Mouse (Mus musculus) gastrocnemius, adult 18-20 months (tissue): Measurements from ENCODE around the gene Map3k5. TPM values are rescaled to one million over a fixed set of nuclear protein-coding genes. Genes with fewer than 3 reads are reported as not detected.

Source experiments
- DNase-seq: peaks from one replicate; pipeline ENCODE4 v3.0.0; 2021; ENCODE audit warnings: low spot score
- total RNA-seq, 2 experiments: library from RNA; stranded (reverse); gene quantifications; 2 replicates each; pipeline ENCODE4 v1.2.3; 2021

Map3k5 gene
- total RNA-seq, 2 experiments from 2014 or later = 7.3 to 8.4 TPM

DNA sequence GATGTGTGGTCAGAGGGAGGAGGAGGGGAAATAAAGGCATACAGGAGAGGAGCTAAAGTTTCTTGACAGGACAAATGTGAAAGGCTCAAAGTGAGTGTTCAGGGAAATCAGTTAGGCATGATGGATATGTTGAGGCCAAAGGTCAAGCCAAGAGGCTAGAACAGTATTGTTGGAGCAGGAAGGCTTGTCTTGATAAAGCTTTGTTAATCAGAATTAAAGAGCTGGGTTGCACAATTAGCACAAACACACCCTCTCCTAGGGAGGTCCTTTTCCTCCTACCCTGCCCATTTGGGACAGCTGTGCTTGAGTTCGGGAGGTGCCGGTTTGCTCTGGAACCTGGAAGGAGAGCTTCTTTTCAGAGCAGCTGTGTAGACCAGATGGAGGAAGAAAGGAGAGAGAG, 219.2 kb downstream of the Map3k5 start:
- DNase-seq = no peak

DNA sequence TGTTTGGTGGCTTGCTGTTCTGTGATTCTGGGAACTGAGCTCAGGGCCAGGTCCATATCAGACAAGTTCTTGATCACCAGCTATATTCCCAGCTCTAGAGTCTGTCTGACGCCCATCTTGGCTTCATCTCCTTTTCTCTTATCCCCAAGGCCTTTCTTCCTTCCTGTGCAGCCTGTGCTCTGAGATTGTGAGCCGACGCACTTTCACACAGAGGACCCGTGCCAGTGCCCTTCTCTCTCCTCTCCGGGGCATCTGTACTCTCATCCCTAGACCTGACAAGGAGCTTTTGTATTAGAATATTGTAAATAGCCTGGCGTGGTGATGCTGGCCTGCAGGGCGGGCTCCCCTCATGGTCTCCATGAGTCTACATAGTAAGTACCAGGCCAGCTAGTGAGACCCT, 221.1 kb downstream of the Map3k5 start:
- DNase-seq = no peak

DNA sequence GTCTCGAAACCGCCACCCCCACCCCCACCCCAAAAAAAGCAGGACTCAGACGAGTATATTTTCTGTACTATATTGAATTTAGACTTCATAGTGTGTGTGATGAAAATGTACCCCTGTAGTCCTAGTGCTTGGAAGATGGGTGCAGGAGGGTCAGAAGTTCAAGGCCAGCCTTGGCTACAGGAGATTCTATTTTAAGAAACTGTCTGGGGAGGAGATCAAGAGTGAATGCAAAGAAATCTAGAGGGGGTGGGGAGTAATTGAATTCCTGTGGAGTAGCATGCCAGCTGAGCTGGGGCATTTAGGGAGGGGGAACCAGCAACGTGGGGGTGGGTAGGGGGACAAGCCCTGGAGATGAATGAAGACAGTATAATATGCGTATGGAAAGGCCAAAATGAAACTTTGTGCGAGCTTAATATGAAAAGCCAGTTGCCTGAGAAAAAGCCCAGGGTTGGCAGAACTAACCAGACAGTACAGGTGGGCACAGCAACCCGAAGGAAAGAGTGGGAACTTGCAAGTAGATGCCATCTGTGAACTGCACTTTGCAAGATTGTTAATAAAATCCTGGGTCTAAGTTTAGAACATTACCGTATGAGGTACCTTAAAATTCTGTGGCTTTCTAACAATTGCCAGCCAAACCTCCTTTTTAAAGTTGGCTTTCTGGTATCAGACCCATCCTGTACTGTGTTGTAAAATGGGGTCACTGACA, 222.9 kb downstream of the Map3k5 start:
- no peak for DNase-seq

DNA sequence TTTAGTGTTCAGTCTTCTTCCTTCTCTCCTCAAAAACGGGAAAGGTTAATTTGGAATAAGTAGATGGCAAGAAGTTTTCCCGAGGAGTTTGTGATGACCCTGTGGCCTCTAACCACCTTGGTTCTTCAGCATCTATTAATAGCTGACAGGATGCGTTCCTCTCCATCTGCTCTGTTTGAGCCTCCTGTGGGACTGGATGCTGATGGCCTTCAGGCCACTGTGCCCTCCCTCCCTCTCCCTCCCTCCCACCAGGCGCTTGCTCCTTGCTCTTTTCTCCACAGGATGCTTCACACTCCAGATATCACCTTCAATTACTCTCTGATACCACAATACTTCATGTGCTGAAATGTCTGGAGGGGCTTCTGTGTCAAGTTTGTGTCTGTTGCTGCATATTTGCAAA, 224.5 kb downstream of the Map3k5 start:
- DNase-seq = no peak

DNA sequence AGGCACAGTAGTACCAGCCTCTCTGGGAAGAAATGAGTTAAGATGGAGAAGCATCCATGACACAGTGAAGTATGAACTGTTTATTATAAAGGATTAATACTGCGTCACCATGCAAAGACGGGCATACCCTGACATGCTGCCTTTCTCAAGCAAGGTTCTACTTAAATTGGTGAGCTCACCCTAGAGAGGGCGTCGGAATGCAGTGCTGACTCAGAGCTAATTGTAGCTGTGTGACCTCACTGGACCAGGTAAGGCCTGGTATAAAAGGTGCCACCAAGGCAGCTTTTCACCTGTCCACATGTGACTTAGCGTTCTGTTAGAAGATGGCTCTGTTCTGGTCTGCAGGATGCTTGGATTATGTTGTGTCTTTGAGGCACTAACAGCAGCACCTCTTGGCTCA, 225.0 kb downstream of the Map3k5 start:
- no peak for DNase-seq

DNA sequence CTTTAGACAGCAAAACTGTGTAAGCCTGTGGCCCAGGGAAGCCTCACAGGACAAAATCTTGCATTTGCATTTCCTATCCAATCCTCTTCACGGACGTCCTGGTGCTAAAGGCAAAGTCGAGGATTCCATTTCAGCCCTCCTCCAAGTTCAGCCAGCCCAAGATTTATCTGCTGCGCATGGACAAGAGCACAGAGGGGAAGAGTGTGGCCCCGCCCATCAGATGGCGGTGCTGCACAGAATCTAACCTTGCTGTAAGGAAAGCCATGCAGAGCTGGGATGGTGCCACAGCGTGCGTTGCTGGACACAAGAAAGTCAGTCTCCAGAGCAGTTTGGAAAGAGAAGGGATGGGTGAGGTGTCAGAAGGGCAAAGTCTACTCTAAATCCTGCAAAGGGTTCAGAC, 226.6 kb downstream of the Map3k5 start:
- DNase-seq = no peak

DNA sequence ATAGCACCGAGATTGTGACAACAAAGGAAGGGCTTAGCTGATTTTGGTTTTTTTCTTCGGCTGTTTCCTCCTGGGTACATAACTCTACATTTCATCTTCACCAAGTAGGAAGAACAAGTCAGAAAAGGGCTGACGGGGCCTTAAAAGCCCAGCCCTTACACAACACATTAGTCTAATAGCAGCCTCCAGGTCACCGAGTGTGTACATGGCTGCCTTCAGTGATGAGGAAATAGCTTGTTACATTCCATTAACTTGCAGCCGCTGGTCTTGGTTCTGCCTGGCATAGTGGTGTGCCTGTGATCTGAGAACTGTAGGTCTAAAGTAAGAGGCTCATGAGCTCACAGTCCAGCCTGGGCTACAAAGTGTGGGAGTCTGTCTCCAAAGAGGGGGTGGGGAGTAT, 230.5 kb downstream of the Map3k5 start:
- no peak for DNase-seq

DNA sequence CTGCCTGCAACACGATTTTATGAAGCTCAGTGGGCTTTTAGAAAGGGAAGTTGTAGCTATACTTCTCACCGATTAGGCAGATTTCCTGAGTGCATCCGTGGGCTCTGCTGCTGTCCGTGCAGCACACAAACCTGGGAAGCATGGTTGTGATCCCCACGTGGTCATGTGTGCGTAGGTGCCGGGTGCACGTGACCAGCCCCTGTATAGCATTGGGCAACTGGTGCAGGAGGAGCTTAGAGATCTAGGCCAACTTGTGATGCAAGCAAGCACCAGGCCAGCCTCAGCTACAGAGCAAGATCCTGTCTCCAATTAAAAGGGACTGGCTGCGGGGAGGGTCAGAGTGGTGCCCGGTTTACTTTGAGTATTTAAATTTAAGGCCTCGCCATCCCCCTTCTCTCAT, 232.5 kb downstream of the Map3k5 start:
- no peak for DNase-seq

DNA sequence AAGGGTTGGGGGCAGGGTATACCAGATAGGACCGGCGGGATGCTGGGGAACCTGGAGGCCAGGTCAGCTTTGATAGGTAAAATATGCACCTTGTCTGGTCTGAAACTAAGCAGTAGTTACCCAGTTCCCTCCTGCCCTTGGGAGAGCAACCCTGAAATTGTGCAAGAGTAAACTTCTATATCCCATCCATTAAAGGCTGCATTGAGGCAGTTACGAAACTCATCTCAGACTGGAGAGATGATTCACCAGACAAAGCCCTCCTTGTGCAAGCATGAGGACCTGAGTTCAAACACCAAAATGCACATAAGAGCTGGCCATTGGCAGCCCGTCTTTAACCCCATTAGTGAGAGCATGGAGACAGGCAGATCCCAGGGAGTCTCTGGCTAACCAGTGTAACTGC, 233.2 kb downstream of the Map3k5 start:
- DNase-seq = no peak

DNA sequence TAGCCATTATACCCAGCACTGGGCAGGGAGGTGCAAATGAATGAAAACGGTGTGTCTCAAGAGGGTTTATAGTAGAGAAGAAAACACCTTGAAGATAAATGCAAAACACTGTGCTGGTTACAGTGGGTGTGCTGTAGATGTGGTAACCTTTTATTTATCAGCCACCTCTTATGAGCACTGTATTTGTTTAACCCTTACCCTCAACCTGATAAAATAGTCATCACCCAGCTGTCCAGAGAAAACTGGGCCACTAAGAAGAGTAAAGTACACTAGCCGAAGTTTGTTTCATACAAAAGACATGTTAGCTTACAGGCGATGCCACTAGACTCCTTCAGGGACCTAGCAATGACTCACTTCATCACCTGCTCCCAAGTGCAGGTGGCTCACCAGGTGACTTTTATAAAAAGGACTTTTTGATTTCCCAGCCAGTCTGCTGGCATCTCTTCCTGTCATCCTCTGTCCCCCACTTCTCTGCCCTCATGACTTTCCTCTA, 235.0 kb downstream of the Map3k5 start:
- no peak for DNase-seq

DNA sequence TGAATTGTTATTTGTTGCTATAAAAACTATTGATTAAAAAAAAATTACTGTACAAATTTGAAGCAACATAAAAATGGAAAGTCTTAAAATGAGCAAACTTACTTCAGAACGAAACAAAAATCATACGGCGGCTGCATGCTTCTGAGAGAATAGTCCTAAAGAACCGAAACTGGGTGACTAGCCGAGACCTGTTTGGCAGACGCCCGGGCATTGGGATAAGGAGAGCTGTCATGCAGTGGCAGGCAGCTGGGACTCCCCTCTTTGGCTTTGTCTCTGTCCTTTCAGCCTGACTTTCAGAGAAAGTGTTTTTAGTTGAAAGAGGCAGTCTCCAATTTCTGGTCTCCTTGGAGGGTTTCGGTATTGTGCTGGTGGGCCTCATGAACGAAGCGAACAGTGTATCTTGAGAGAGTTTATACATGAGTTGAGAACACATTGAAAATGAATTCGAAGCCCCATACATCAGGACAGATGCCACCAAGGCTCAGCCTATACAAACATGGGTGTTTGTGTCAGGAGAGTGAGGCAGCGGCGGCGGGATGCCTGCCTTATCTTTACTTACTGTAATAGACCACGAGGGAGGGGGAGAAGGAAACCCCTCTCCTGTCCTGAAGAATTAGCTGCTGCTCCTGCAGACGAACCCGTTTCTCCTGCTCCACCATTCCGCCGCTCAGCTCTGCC, 235.8 kb downstream of the Map3k5 start:
- no peak for DNase-seq

DNA sequence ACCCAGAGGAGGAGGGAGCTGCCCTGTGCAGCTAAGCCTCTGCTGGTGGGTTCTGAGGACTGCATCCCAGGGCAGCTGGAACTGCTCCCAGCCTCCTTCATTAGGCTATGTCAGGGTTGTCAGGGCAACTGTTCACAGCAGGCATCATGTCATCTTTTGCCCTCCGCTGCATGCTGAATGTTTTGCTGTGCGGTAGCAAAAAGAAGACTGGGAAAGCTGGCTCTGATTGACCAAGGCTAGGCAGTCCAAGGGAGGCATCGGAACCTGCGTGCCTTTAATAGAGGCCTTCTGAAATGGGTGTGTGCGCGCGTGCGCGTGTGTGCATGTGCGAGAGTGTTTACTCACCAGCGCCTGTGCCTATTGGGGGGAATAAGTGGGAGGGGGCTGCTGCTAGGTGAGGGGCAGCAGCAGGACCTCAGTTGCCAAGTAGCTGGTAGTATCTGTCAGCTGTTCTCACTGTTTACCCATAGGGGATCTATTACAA, 236.4 kb downstream of the Map3k5 start:
- DNase-seq = peak; percentile 25

DNA sequence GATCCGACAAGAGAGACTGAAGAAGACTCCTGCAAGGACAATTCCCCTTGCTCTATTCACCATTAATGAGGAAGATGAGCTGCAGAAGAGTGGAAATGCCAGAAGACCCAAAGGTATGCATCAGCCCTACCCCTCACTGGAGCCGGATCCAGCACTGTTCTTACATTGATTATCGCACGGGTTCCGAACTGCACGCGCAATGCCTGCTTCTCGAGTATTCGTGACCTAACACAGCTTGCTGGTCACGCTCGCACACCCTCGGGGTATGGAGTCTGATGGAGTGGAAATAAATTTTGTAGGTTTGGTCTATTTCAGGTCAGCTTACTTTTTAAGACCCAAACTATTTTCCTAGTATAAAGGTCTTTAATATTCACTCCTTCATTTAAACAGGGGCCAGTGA, 236.9 kb downstream of the Map3k5 start:
- no peak for DNase-seq

DNA sequence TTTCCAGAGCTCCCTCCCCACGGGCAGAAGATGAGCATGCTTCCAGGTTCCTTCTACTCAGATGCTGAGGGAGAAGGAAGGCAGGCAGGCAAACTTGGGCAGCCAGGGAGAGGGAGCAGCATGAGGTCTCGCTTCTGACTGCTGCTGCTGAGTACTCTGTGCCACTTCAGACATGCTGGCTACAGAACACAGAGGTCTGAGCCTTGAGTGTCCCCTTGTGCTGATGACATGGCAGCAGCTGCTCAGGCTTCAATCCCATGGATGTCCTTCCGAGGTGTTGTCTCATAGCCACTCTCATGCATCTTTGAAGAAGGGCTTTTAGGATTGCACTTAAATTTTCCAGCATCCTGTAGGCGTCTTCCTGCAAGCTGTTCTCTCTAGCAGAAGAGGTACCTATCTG, 237.5 kb downstream of the Map3k5 start:
- DNase-seq = no peak

DNA sequence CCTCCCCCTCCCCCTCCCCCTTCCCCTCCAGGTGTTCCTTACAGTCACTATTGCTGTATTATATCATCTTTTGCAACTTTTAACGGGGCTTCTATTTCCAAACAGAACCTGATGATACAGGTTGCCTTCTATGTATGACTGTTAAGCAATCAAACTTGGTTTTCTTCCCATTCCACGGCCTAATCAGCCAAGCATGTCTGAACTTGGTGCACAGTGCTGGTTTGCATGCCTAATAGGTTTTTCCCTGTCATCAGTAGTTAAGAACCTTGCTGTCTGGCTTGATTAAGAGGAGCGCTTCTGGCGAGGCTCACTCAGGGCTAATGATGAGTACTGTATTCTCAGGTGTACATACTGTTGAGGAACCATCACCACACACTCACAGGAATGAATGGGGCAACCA, 239.5 kb downstream of the Map3k5 start:
- DNase-seq = no peak

DNA sequence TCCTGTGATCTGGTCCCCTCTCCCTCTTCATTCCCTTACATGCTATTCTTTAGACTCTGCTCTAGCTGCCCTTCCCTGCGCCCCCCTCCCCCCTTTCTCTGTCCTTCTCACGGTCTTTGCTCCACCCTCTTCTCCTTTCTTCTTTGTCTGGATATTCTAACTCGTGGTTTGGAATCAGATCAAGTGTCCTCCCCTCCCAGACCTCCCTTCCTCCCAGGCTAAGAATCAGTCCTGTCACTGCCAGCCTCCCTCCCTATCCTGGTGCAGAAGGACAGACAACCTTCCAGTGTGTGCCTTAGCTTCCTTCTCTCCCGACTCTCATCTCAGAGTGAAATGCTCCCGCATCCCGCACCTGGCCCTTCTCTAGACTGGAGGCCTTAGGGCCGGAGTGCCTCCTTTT, 241.8 kb downstream of the Map3k5 start:
- DNase-seq = no peak

DNA sequence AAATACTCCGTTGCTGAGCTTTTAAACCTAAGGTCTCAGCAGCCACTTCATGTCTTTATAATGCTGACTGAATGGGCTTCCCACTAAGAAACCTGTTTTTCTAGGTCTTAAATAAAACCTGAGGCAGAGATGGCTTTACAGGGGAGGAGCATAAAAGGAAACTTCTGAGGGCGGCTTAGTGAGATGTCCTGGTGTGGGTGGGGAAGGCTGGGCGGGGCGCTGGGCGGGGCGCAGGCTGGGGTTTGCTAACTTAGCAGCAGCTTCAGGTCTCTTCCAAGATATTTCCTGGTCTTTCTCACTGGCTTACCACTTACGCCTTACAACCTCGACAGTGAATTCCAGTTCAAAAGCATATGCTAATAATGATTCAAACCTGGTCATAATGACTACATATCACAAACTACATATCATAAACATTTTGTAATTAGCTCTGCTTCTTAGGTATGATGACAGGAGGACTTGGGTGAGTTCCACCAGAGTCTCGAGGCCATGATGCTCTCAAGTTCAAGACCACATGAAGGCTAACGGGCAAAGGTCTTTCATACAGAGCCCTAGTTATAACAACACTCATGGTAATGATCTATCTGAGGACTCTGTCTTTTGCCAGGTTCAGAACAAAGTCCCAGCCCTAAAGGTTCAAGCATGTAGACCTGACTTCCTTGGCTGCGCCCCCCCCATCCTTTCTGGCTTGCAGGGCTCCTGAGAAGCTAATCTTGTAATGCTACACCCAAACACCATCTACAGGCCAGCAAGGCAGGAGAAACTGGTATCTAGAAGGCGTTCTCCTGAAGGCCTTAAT, 244.7 kb downstream of the Map3k5 start:
- no peak for DNase-seq

DNA sequence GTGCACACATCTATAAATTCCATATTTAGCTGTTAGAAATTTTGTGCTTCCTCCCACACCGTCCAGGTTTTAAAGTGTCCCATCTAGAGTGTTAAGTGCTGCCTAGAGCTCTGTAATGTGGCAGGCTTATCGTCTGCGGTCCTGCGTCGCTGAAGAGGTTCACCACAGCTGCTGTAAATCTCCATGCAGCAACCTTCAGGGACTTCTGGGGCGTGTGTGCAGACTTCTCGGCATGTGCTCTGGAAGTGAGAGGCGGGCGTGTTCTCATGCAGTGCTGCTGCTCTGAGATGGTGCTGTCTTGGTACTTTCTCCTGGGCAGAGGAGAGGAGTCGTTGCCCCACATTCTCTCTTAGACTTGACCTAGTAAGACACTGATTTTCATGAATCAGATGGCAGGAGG, 246.9 kb downstream of the Map3k5 start:
- no peak for DNase-seq

DNA sequence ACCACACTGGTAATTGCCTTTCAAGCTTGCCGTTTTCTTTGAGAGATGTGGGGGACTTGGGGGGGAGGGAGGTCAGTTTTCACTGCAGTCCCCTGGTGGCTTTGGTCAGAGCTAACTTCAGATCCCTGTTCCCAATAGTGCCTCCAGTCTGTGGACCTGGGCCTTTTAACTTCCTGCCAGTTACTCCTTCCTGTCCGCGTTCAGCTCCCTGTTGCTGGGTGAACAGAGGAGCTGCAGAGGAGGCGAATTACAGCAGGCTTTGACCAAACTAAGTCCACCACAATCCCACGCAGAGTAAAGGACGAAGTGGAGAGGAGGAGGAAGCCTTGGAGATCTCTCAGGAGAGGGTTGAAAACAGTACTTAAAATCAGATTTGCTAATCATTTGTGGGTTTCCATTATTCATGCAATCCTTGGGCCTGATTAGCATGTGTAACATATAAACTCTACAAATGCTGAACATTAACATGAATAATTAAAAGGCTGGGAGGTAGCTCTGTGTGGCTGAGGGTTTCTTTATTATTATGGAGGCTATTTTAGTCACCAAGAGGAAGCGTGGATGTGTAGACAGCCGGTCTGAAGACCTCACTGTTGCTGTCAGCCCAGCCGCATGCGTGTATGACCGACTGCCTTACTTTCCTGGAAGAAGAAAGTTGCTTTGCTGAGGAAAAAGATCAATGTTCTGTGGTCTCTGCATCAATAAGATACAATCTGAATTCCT, 247.6 kb downstream of the Map3k5 start:
- DNase-seq = no peak

DNA sequence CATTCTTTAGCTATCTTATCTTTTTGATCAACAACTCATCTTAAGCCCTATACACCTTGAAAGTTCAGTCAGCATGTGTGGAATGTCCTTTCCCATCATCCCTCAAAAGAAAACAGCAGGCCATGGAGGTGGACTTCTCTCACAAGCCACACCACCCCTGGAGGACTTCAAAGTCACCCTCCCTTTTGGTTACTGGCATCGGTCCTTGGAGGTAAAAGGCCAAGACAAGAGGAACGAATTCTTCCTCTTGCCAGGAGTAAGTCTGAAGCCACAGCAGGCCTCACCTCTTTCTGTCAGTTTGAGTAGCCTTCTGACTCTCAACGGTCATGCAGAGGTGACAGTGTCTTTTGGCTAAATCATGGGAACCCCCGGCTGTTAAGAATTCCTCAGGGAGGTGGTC, 250.1 kb downstream of the Map3k5 start:
- DNase-seq = no peak

DNA sequence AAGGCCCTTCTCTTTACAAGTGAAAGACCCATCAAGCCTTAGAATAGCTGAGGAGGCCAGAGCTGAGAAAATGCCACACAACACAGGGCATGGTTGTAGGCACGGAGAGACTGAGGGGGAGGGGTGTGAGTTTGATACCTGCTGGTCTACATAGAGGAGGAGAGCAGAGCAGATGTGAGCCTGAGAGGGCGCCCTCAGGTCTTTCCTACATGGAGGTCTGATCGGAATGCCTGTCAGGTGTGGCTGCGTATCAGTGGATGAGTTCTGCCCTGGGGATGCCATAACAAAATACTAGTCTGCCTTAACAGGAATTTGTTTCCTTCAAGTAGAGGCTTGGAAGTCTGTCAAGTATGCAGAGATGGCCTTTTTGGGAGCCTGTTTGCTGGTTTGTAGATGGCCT, 251.0 kb downstream of the Map3k5 start:
- DNase-seq = no peak

DNA sequence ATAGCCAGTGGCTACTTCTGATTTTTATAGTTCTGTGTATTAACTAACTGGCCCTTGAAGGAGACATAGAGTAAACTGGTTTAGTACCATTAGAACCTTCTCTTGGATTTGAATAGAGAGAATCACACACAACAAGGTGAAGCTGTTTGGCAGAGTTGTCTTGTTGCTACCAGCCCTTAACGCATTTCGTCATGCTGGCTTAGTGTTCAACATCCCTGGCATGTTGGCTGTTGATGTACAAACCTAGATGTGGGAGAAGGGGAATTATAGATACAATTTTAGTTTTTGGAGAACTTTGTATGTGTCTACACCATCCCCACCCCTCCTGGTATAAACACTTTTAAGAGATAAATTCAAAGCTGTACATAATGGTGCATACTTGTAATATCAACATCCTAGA, 251.5 kb downstream of the Map3k5 start:
- no peak for DNase-seq
